Mouse (Mus musculus) midbrain, embryonic 14.5 days (tissue): ENCODE measurements around the gene Gpatch8. TPM values are rescaled to one million over a fixed set of nuclear protein-coding genes. Genes with fewer than 3 reads are reported as not detected.
"Not testable (repeated sequence)": the region's sequence is repeated elsewhere in the genome, so short reads cannot be mapped to it uniquely, and the experiment has no call there.

Experiments
- ATAC-seq: fragments of 200-750 bp; cut with Nextera tagmentation; 2 replicates; pipeline ENCODE4 v1.8.0; 2017; ENCODE audit warnings: moderate number of reproducible peaks, moderate library complexity; ENCODE audit not compliant: low FRiP score, low TSS enrichment
- DNase-seq: peaks from one replicate; pipeline ENCODE4 v3.0.0-alpha.2; 2015
- H3K27ac ChIP-seq: fragments of 300-500 bp; sonication (generic); replicated peaks from 2 replicates; pipeline ENCODE4 v1.5.1; 2014; ENCODE audit warnings: mild to moderate bottlenecking, low read depth, low read length, moderate library complexity
- H3K27me3 ChIP-seq: fragments of 300-500 bp; sonication (generic); 2 replicates; pipeline ENCODE4 v1.6.1; 2014; ENCODE audit warnings: low read length, control low read depth, mixed read lengths; ENCODE audit not compliant: control insufficient read depth, insufficient read depth
- H3K36me3 ChIP-seq: fragments of 300-500 bp; sonication (generic); 2 replicates; pipeline ENCODE4 v1.6.1; 2014; ENCODE audit warnings: low read length, control low read depth; ENCODE audit not compliant: control insufficient read depth, insufficient read depth
- H3K4me1 ChIP-seq: fragments of 300-500 bp; sonication (generic); 2 replicates; pipeline ENCODE4 v1.6.1; 2014; ENCODE audit warnings: mild to moderate bottlenecking, antibody characterized with exemption, low read length, control low read depth; ENCODE audit not compliant: control insufficient read depth, insufficient read depth
- H3K4me2 ChIP-seq: fragments of 300-500 bp; sonication (generic); 2 replicates; pipeline ENCODE4 v1.6.1; 2014; ENCODE audit warnings: mild to moderate bottlenecking, low read length, moderate library complexity
- H3K4me3 ChIP-seq: fragments of 300-500 bp; sonication (generic); replicated peaks from 2 replicates; pipeline ENCODE4 v1.5.1; 2014; ENCODE audit warnings: low read depth, low read length
- H3K9ac ChIP-seq: fragments of 300-500 bp; sonication (generic); replicated peaks from 2 replicates; pipeline ENCODE4 v1.6.1; 2014; ENCODE audit warnings: mild to moderate bottlenecking, low read length, moderate library complexity
- H3K9me3 ChIP-seq: fragments of 300-500 bp; sonication (generic); 2 replicates; pipeline ENCODE4 v1.6.1; 2016; ENCODE audit warnings: low read length, control low read depth, mixed read lengths; ENCODE audit not compliant: control insufficient read depth
- WGBS: fragments of 180-500 bp; shearing (Covaris S2); extraction: QIAGEN DNeasy Blood & Tissue Kit; methylation state at CpG from one replicate; pipeline ENCODE4 v1.1.7; 2014; 5-methylcytosine and 5-hydroxymethylcytosine counted together
- polyA plus RNA-seq: library from polyadenylated mRNA; unstranded; fragments of >200 nt; fragmentation: Nextera tagmentation; extraction: Ambion mirVana; gene quantifications from 2 replicates; pipeline ENCODE4 v1.2.1, GENCODE M21; 2014

The Gpatch8 gene
- polyA plus RNA-seq, 1 experiment from 2014 or later: 58.4 TPM

DNA sequence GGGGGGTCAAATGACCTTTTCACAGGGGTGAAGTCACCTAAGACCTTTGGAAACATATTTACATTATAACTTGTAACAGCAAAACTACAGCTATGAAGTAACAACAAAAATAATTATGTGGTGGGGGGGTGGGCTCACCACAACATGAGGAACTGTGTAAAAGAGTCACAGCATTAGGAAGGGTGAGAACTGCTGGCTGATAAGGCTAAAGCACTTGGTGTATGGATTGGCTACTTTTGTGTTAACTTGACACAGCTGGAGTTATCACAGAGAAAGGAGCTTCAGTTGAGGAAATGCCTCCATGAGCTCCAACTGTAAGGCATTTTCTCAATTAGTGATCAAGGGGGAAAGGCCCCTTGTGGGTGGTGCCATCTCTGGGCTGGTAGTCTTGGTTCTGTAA, 15.9 kb downstream of the Gpatch8 start:
- not testable (repeated sequence) for H3K9me3 ChIP-seq, H3K4me2 ChIP-seq, H3K9ac ChIP-seq, H3K4me1 ChIP-seq, H3K27ac ChIP-seq, ATAC-seq, H3K27me3 ChIP-seq, H3K4me3 ChIP-seq, DNase-seq
- peaks cover 28% of the 10 kb centered on the region for H3K36me3 ChIP-seq

DNA sequence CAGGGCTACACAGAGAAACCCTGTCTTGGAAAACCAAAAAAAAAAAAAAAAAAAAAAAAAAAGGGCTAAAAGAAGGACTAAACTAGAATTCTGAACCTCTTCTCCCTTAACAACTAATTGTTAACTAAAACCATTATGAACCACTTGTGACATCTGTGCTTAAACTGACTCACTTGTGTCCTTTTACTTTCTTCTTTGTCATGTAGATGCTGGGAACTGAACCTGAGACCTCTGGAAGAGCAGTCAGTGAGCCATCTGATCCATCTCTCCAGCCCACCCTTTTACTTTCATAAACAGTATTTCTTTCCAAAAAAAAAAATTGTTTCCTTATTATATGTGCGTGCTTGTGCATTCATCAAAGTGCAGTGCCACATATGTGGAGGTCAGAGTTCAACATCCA, 16.5 kb downstream of the Gpatch8 start:
- Histone ChIP-seq H3K4me2 (no peak overlapping the region), H3K4me1 (no peaks in the 10 kb centered on the region), H3K9me3 (no peaks in the 10 kb centered on the region), H3K36me3 (peaks cover 28% of the 10 kb centered on the region), H3K4me3 (no peak overlapping the region), H3K27ac (no peak overlapping the region), H3K9ac (no peak overlapping the region), H3K27me3 (no peaks in the 10 kb centered on the region)
- DNase-seq: no peak
- 90% methylated on average over 1 of the region's 1 CpGs for WGBS
- no peak for ATAC-seq

DNA sequence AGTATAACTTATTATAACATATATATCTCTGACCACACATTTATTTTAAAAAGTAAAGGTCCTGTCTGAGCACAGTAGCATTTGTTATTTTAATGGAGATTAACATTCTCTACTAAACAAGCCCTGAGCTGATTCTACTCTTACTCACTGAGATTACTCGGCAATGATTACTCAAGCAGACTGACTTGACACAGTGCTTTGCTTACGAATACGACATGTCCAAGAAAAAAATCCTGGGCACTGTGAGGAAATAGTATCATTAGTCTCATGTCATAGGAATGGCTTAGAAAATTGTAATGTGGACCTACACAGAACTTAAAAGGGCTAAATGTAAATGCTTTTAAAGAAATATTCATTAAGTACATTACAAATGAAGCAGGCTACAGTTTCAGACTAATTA, 20.0 kb downstream of the Gpatch8 start:
- no peak overlapping the region for H3K4me2 ChIP-seq
- no peak overlapping the region for H3K4me3 ChIP-seq
- 70% methylated on average over 3 of the region's 3 CpGs for WGBS
- H3K4me1 ChIP-seq: no peaks in the 10 kb centered on the region
- DNase-seq (no peak), ATAC-seq (no peak)
- H3K36me3 ChIP-seq: peaks cover 28% of the 10 kb centered on the region
- no peaks in the 10 kb centered on the region for H3K9me3 ChIP-seq
- H3K27me3 ChIP-seq: no peaks in the 10 kb centered on the region
- no peak overlapping the region for H3K27ac ChIP-seq
- no peak overlapping the region for H3K9ac ChIP-seq

DNA sequence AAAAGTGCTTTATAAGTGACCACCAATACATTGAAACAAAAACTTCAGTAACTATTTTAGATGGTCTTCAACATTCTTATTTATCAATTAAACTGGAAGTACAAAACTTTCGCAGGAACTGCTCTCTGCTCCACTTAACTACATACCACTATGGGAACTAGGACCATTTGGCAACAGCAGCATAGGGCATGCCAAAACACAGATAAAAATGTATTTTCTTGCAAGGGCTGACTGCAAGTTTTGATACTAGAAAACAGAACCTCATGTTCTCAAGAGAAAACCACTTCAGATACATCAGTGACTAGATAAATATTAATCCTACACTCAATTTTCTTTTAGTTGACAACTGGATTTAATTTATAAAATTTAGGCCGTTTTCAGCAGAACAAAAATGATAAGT, 22.1 kb downstream of the Gpatch8 start:
- no peak for DNase-seq
- H3K9me3 ChIP-seq: no peaks in the 10 kb centered on the region

DNA sequence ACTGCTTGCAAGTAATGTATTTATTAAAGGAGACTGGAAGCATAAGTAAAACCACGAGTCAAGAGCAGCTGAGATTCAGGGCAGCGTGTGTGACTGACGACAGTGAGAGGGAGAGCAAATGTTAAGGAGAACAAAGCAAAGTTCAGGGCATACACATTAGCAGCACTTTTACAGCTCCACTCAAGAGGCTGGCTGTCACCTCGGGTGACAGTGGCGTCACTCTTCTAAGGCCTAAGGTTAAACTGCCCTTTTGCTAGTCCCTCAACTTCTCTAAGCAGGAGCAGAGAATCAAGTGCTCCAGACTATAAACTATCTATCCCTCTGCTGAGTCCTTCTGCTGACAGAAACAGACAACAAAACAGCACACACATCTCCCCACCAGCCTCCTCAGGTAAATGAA, 24.8 kb downstream of the Gpatch8 start:
- Histone ChIP-seq H3K27ac (no peak overlapping the region), H3K4me1 (0 out of 2 replicates have a peak, but pooled peaks cover 4% of the 10 kb centered on the region), H3K4me2 (no peak overlapping the region), H3K9me3 (no peaks in the 10 kb centered on the region), H3K4me3 (no peak overlapping the region), H3K27me3 (no peaks in the 10 kb centered on the region), H3K36me3 (peaks cover 7% of the 10 kb centered on the region), H3K9ac (no peak overlapping the region)
- DNase-seq (no peak), ATAC-seq (no peak)
- WGBS: 64% methylated on average over 5 of the region's 5 CpGs

More for the DNA sequence above, 22.1 kb downstream of the Gpatch8 start:
- Histone ChIP-seq H3K27me3 (no peaks in the 10 kb centered on the region), H3K4me2 (no peak overlapping the region), H3K36me3 (peaks cover 27% of the 10 kb centered on the region), H3K4me1 (0 out of 2 replicates have a peak, but pooled peaks cover under 1% of the 10 kb centered on the region), H3K9ac (no peak overlapping the region), H3K4me3 (no peak overlapping the region), H3K27ac (no peak overlapping the region)
- 95% methylated on average over 2 of the region's 2 CpGs for WGBS
- ATAC-seq: no peak

DNA sequence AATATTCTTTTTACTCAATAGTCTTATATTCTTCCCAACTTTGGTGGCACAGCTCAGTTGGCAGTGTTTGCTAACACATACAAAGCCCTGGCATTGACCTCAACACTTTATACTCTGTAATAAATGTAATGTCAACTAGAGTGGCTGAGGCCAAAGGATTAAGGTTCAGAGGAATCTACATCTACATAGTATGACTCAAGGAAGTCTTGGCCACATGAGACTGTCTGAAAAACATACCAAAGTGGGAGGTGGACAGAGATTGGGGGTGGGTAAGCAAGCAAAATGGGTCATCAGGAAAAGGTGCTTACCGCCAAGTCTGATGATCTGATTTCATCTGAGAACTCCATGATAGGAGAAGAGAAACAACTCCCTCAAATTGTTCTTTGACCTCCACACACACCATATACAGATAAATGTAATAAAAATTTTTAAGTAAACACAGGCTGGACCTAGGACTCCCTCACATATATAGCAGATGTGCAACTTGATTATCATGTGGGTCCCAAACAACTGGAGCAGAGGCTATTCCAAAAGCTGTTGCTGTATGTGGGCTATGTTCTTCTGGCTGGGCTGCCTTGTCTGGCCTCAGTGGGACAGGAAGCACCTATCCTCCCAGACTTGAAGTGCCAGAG, 41.3 kb downstream of the Gpatch8 start:
- no peaks in the 10 kb centered on the region for H3K4me1 ChIP-seq
- no peaks in the 10 kb centered on the region for H3K27me3 ChIP-seq
- ATAC-seq (no peak), DNase-seq (no peak)
- H3K4me2 ChIP-seq: no peak overlapping the region
- H3K4me3 ChIP-seq: no peak overlapping the region
- H3K9ac ChIP-seq: no peak overlapping the region
- no peak overlapping the region for H3K27ac ChIP-seq
- WGBS: 97% methylated on average over 1 of the region's 1 CpGs
- H3K36me3 ChIP-seq: peaks cover 5% of the 10 kb centered on the region; the same call in 1 of the 2 replicates
- H3K9me3 ChIP-seq: no peaks in the 10 kb centered on the region

DNA sequence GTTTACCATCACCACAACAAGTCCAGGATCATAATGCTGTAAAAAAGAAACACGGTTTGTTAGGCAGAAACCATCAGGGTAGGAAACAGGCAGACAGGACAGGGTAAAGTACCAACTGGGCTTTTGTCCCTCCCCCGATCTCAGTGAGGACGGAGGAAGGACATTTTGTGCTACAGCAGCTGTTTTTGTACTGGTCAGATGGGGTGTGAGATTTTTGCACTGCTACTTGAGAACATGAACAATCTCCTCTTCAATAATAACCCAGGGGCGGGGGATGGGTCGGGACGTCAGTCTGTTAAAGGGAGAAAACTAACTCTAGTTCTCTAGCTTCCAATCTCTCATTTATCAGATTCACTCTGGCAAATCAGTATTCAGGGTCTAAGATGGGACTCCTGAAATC, 46.0 kb downstream of the Gpatch8 start:
- no peak for DNase-seq
- H3K4me3 ChIP-seq: no peak overlapping the region
- H3K4me1 ChIP-seq: no peaks in the 10 kb centered on the region
- no peak overlapping the region for H3K27ac ChIP-seq
- ATAC-seq: no peak
- WGBS: 77% methylated on average over 6 of the region's 6 CpGs
- no peaks in the 10 kb centered on the region for H3K27me3 ChIP-seq
- H3K9ac ChIP-seq: no peak overlapping the region
- H3K4me2 ChIP-seq: no peak overlapping the region
- H3K9me3 ChIP-seq: no peaks in the 10 kb centered on the region
- H3K36me3 ChIP-seq: peaks cover 18% of the 10 kb centered on the region

DNA sequence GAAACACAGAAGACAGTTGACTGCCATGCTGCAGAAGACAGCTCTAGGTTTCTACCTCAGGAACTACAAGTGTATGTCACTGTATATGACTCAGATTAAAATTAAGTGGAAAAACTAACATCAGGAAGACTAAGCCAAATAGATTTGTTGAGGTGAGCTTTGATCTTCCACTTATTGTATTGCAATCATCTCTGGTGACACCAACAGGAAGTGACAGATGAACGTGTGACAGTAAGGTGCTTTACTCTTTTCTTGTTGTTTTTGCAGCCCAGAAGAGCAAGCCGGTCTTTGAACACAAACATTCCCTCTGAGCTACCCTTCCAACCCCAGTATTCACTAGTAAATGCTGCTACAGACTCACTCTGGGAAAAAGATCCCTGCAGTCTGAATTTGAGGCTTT, 59.5 kb downstream of the Gpatch8 start:
- Histone ChIP-seq H3K4me1 (no peaks in the 10 kb centered on the region), H3K36me3 (peaks cover 62% of the 10 kb centered on the region), H3K9ac (no peak overlapping the region), H3K4me3 (no peak overlapping the region), H3K27ac (no peak overlapping the region), H3K4me2 (no peak overlapping the region), H3K27me3 (no peaks in the 10 kb centered on the region), H3K9me3 (no peaks in the 10 kb centered on the region)
- 79% methylated on average over 2 of the region's 2 CpGs for WGBS
- ATAC-seq (no peak), DNase-seq (no peak)

DNA sequence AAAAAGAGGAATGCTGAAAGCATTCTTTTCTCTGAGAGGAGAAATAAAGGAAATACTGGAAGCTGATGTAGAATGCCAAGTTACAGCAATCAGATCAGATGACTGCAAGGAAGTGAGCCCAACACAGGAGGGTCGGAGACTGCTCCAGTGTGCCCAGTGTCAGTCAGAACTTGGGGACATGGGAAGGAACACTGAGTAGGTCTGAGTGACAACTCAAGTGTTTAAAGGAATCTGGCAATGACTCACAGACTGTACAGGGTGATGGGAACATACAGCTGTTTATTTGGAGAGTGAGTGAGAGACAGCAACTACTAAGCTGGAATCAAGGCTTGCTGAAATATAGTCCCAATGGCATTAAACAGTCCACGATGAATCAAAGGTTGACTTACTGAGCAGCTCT, 60.0 kb downstream of the Gpatch8 start:
- ATAC-seq: no peak
- no peak for DNase-seq
- no peaks in the 10 kb centered on the region for H3K9me3 ChIP-seq
- no peak overlapping the region for H3K4me2 ChIP-seq
- peaks cover 59% of the 10 kb centered on the region for H3K36me3 ChIP-seq
- no peaks in the 10 kb centered on the region for H3K4me1 ChIP-seq
- no peak overlapping the region for H3K9ac ChIP-seq
- no peak overlapping the region for H3K27ac ChIP-seq
- no peak overlapping the region for H3K4me3 ChIP-seq
- H3K27me3 ChIP-seq: no peaks in the 10 kb centered on the region
- WGBS: 89% methylated on average over 2 of the region's 2 CpGs
